9 mouse cellular contexts compared by ENCODE assay signal in the genomic region with DNA sequence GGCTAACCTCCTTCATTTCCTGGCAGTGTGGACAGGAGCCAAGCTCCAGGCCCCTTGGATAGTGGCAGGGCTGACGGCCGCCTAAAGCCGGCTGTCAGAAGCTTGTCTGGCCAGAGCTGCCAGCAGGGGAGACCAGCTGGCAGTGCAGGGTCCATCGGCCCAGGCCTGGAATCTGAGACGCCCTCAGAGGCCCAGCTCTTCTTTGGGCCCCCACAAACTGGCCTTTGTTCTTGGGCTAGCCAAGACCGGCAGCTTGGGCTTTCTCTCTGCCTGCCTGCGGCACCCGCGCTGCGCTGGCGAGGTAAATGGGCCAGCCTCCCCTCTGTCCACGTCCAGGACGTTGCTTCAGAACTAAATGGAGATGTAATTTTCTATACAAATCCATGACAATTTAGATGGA. TPM values are rescaled to one million over a fixed set of nuclear protein-coding genes. Genes with fewer than 3 reads are reported as not detected.
DNase-seq lines count a peak whose midpoint lies in the region; ATAC-seq and TF ChIP-seq lines count a peak whose summit lies in the region.
"Had no signal": no experiment of that assay in that cellular context is flagged by ENCODE, and none has a peak within 500 bp of the region (broad histone marks: within the 10 kb centered on the region; RNA-seq: fewer than 3 reads in every experiment).

No protein-coding gene starts in this region.

- DNase-seq in kidney, adult 2 months: no peak
- DNase-seq in cerebellum, adult 2 months: peak; percentile 74 to 81
- DNase-seq in urinary bladder, postnatal 10 days (ENCODE audit: low spot score): no peak
- no peak for DNase-seq in frontal cortex, adult 2 months (ENCODE audit: extremely low spot score in 1 of 2, low spot score in 1 of 2)
- no peak for DNase-seq in natural killer cell, adult 2 months (ENCODE audit: low spot score in 2 of 2)

- H3K27me3 ChIP-seq in kidney, embryonic 14.5 days (ENCODE audit: control insufficient read depth, insufficient read depth, low read length): peaks cover 6% of the 10 kb centered on the region; the same call in 1 of the 2 replicates
- H3K27me3 ChIP-seq in kidney, adult 2 months (replicated peaks; ENCODE audit: control insufficient read depth, insufficient read depth, low read length): no peaks in the 10 kb centered on the region
- H3K27me3 ChIP-seq in cerebellum, adult 2 months (ENCODE audit: control insufficient read depth, insufficient read depth, low read length): no peaks in the 10 kb centered on the region
- no peaks in the 10 kb centered on the region for H3K27me3 ChIP-seq in forebrain, embryonic 16.5 days (replicated peaks; ENCODE audit: control insufficient read depth, insufficient read depth, low read length)
- H3K27me3 ChIP-seq in midbrain, embryonic 12.5 days: peaks cover 75% of the 10 kb centered on the region

- H3K9me3 ChIP-seq in kidney, embryonic 14.5 days (ENCODE audit: control insufficient read depth, low read length): no peaks in the 10 kb centered on the region
- H3K9me3 ChIP-seq in forebrain, embryonic 16.5 days (ENCODE audit: control insufficient read depth, low read length): no peaks in the 10 kb centered on the region
- H3K9me3 ChIP-seq in midbrain, embryonic 12.5 days: no peaks in the 10 kb centered on the region

- H3K4me2 ChIP-seq in kidney, embryonic 14.5 days (replicated peaks; ENCODE audit: low read depth, low read length): no peak overlapping the region
- no peak overlapping the region for H3K4me2 ChIP-seq in forebrain, embryonic 16.5 days (ENCODE audit: low read length)
- peak overlapping the region; percentile 6; the same call in 1 of the 2 replicates for H3K4me2 ChIP-seq in midbrain, embryonic 12.5 days (replicated peaks)

- no peaks in the 10 kb centered on the region for H3K36me3 ChIP-seq in kidney, embryonic 14.5 days (ENCODE audit: control insufficient read depth, insufficient read depth, low read length)
- no peaks in the 10 kb centered on the region for H3K36me3 ChIP-seq in kidney, adult 2 months (ENCODE audit: control insufficient read depth, insufficient read depth, low read length)
- H3K36me3 ChIP-seq in forebrain, embryonic 16.5 days (ENCODE audit: control insufficient read depth, insufficient read depth): no peaks in the 10 kb centered on the region
- H3K36me3 ChIP-seq in midbrain, embryonic 12.5 days: no peaks in the 10 kb centered on the region

- H3K27ac ChIP-seq in kidney, embryonic 14.5 days (ENCODE audit: low read depth, low read length): peak overlapping the region; percentile 43; the same call in 1 of the 2 replicates
- H3K27ac ChIP-seq in kidney, adult 2 months (ENCODE audit: insufficient read depth, low read depth, low read length): no peak overlapping the region
- H3K27ac ChIP-seq in cerebellum, adult 2 months (ENCODE audit: insufficient read depth, low read length): peak overlapping the region; percentile 53
- peak overlapping the region; percentile 68 for H3K27ac ChIP-seq in forebrain, embryonic 16.5 days (ENCODE audit: low read length)
- H3K27ac ChIP-seq in midbrain, embryonic 12.5 days (replicated peaks): peak overlapping the region; percentile 71
- H3K27ac ChIP-seq: kidney, postnatal 0 days had no signal

- TF ChIP-seq CTCF in kidney, adult 2 months (conservative IDR thresholded peaks at IDR 0.05; ENCODE audit: insufficient read depth, insufficient read length, low read depth, low read length): no peak
- no peak for TF ChIP-seq CTCF in cerebellum, adult 2 months (IDR thresholded peaks at IDR 0.05; ENCODE audit: borderline replicate concordance, insufficient read depth, low read depth, low read length)

- 37% methylated on average over 13 of the region's 13 CpGs for WGBS in kidney, embryonic 14.5 days
- 58% methylated on average over 13 of the region's 13 CpGs for WGBS in kidney, adult 2 months
- 4% methylated on average over 13 of the region's 13 CpGs for WGBS in cerebellum, adult 2 months
- WGBS in forebrain, embryonic 16.5 days: 13% methylated on average over 13 of the region's 13 CpGs
- WGBS in midbrain, embryonic 12.5 days: 9% methylated on average over 13 of the region's 13 CpGs

- no peak overlapping the region for H3K9ac ChIP-seq in kidney, embryonic 14.5 days (ENCODE audit: low read depth, low read length)
- H3K9ac ChIP-seq in forebrain, embryonic 16.5 days (replicated peaks; ENCODE audit: low read depth, low read length): peak overlapping the region; percentile 25
- H3K9ac ChIP-seq in midbrain, embryonic 12.5 days (replicated peaks): no peak overlapping the region

- TF ChIP-seq POLR2A in kidney, adult 2 months (IDR thresholded peaks at IDR 0.05; ENCODE audit: low read depth, low read length): no peak
- no peak for TF ChIP-seq POLR2A in cerebellum, adult 2 months (IDR thresholded peaks at IDR 0.05; ENCODE audit: borderline replicate concordance, insufficient read depth, low read length)

- H3K4me3 ChIP-seq in kidney, embryonic 14.5 days (ENCODE audit: low read length): no peak overlapping the region
- H3K4me3 ChIP-seq in kidney, adult 2 months (ENCODE audit: insufficient read depth, low read depth, low read length): no peak overlapping the region
- no peak overlapping the region for H3K4me3 ChIP-seq in cerebellum, adult 2 months (replicated peaks; ENCODE audit: insufficient read depth, low read depth, low read length)
- H3K4me3 ChIP-seq in forebrain, embryonic 16.5 days (replicated peaks; ENCODE audit: low read length): no peak overlapping the region
- H3K4me3 ChIP-seq in midbrain, embryonic 12.5 days: no peak overlapping the region

- 0 out of 2 replicates have a peak, but pooled peaks have one; percentile 11 for ATAC-seq in kidney, embryonic 14.5 days (ENCODE audit: low FRiP score, low TSS enrichment)
- peak; percentile 57 for ATAC-seq in forebrain, embryonic 16.5 days
- ATAC-seq in midbrain, embryonic 12.5 days (ENCODE audit: low FRiP score, low read depth): peak; percentile 55

- peaks cover 25% of the 10 kb centered on the region for H3K4me1 ChIP-seq in kidney, embryonic 14.5 days (ENCODE audit: control insufficient read depth, insufficient read depth, low read length)
- H3K4me1 ChIP-seq in kidney, adult 2 months (ENCODE audit: control insufficient read depth, insufficient read depth, low read length): no peaks in the 10 kb centered on the region
- peaks cover 39% of the 10 kb centered on the region for H3K4me1 ChIP-seq in cerebellum, adult 2 months (ENCODE audit: control insufficient read depth, insufficient read depth, low read length)
- H3K4me1 ChIP-seq in forebrain, embryonic 16.5 days (replicated peaks; ENCODE audit: control insufficient read depth, insufficient read depth, low read length): peaks cover 45% of the 10 kb centered on the region
- peaks cover 55% of the 10 kb centered on the region for H3K4me1 ChIP-seq in midbrain, embryonic 12.5 days

RNA-seq across cellular contexts. Expression of a gene that starts 4.3 kb away (rescaled TPM):
- not detected in 2 replicates for polyA plus RNA-seq in kidney, embryonic 14.5 days (2014; fragmentation: Nextera tagmentation; extraction: Ambion mirVana)
- not detected in 2 replicates for polyA plus RNA-seq in kidney, adult 2 months (2012; rRNA removed)
- not detected in 2 replicates for polyA plus RNA-seq in cerebellum, adult 2 months (2012; rRNA removed)
- polyA plus RNA-seq in forebrain, embryonic 16.5 days (2015; fragmentation: Nextera tagmentation; extraction: Ambion mirVana): not detected in 2 replicates
- not detected in 2 replicates for polyA plus RNA-seq in midbrain, embryonic 12.5 days (2016; fragmentation: Nextera tagmentation; extraction: Ambion mirVana)
- not detected in 2 replicates for polyA plus RNA-seq in frontal cortex, adult 2 months (2012; rRNA removed)
- polyA plus RNA-seq: kidney, postnatal 0 days had no signal

RNA-seq across cellular contexts. Expression of a gene that starts 32.9 kb away (rescaled TPM):
- polyA plus RNA-seq in kidney, embryonic 14.5 days (2014; fragmentation: Nextera tagmentation; extraction: Ambion mirVana): 10.5 and 17.1 TPM in 2 replicates
- polyA plus RNA-seq in kidney, adult 2 months (2012; rRNA removed): 11.9 and 14.5 TPM in 2 replicates
- 23.1 and 24.3 TPM in 2 replicates for polyA plus RNA-seq in cerebellum, adult 2 months (2012; rRNA removed)
- 47.8 and 50.4 TPM in 2 replicates for polyA plus RNA-seq in forebrain, embryonic 16.5 days (2015; fragmentation: Nextera tagmentation; extraction: Ambion mirVana)
- polyA plus RNA-seq in midbrain, embryonic 12.5 days (2016; fragmentation: Nextera tagmentation; extraction: Ambion mirVana): 31.8 and 32.7 TPM in 2 replicates
- 35.8 and 36.3 TPM in 2 replicates for polyA plus RNA-seq in frontal cortex, adult 2 months (2012; rRNA removed)

Comparison
In these comparisons a context has a peak if more than half of its experiments do, and no peak if none do; other contexts are left out.
1. DNase-seq: peak in cerebellum, adult 2 months (2 of 2); none in kidney, adult 2 months (single experiment), urinary bladder, postnatal 10 days (single experiment), frontal cortex, adult 2 months (0 of 2) and natural killer cell, adult 2 months (0 of 2).
2. Peak in every context shown above with its lines, with median percentiles within 50 percentile points of each other: ATAC-seq.